Mouse (Mus musculus) G1E (cell line): Measurements from ENCODE around the gene Gm9903. TPM values are rescaled to one million over a fixed set of nuclear protein-coding genes. Genes with fewer than 3 reads are reported as not detected.

Experiments
- ATAC-seq: 2 replicates; pipeline ENCODE4 v1.8.0; 2016; ENCODE audit warnings: mild to moderate bottlenecking; ENCODE audit not compliant: insufficient number of reproducible peaks, poor library complexity, low FRiP score, severe bottlenecking; ENCODE audit errors: extremely low read depth
- DNase-seq: peaks from one replicate; pipeline ENCODE4 v3.0.0; 2012; ENCODE audit warnings: low spot score
- H3K27me3 ChIP-seq: 2 replicates; pipeline ENCODE4 v1.6.1; 2012; ENCODE audit warnings: mild to moderate bottlenecking, low read length, inconsistent platforms; ENCODE audit not compliant: insufficient read depth
- H3K36me3 ChIP-seq: replicated peaks from 2 replicates; pipeline ENCODE3; 2012; ENCODE audit warnings: mild to moderate bottlenecking, inconsistent platforms
- H3K4me1 ChIP-seq: 2 replicates; pipeline ENCODE4 v1.6.1; 2012; ENCODE audit warnings: low read depth, low read length, inconsistent platforms, mixed read lengths; ENCODE audit not compliant: insufficient read depth
- H3K4me3 ChIP-seq: 2 replicates; pipeline ENCODE4 v1.5.1; 2012; ENCODE audit warnings: low read depth, mild to moderate bottlenecking, inconsistent platforms, low read length, moderate library complexity, mixed read lengths
- H3K9me3 ChIP-seq: replicated peaks from 2 replicates; pipeline ENCODE4 v1.6.1; 2012; ENCODE audit warnings: inconsistent platforms
- CTCF ChIP-seq: IDR thresholded peaks from 2 replicates; pipeline ENCODE4 v1.5.1; 2012; ENCODE audit warnings: low read depth, low read length, inconsistent platforms, mixed read lengths
- GATA1 ChIP-seq: IDR thresholded peaks from 2 replicates; pipeline ENCODE4 v1.6.1; 2012; ENCODE audit warnings: borderline replicate concordance, low read length, inconsistent platforms, mixed read lengths
- GATA2 ChIP-seq: IDR thresholded peaks from 2 replicates; pipeline ENCODE4 v1.6.1; 2012; ENCODE audit warnings: low read depth, low read length, inconsistent platforms, borderline replicate concordance
- POLR2AphosphoS5 ChIP-seq: IDR thresholded peaks from 2 replicates; pipeline ENCODE4 v1.6.1; 2012; ENCODE audit warnings: low read depth, low read length, inconsistent platforms; ENCODE audit not compliant: insufficient replicate concordance
- TAL1 ChIP-seq: conservative IDR thresholded peaks from 2 replicates; pipeline ENCODE4 v1.6.1; 2012; ENCODE audit warnings: low read depth, low read length, inconsistent platforms, mixed read lengths
- polyA plus RNA-seq: library from polyadenylated mRNA; stranded (reverse); fragments of >175 nt; gene quantifications from 2 replicates; pipeline ENCODE4 v1.2.3, GENCODE M21; 2012
- total RNA-seq, 2 experiments: library from RNA; stranded (forward) in 1 of 2; stranded (reverse) in 1 of 2; fragments of 200-1000 nt in 1 of 2; fragments of >200 nt in 1 of 2; fragmentation: Nextera tagmentation in 1 of 2; gene quantifications; 2 replicates each; pipeline ENCODE4 v1.2.3; 2014 to 2017

The Gm9903 gene
- total RNA-seq (2014; fragmentation: Nextera tagmentation) (2.8 and 2.9 TPM in 2 replicates), total RNA-seq (2017) (0.66 and 0.70 TPM in 2 replicates), polyA plus RNA-seq (0.06 TPM in 1 of 2 replicates, not detected in the other)

GRCm38 (mm10) chr5:33629301-33629987, at the start of gene Gm9903, which contains the start of gene Fam53a:
Gene Gm9903, plus strand, starts transcription at chr5:33629925.
Gene Fam53a, minus strand, starts transcription at chr5:33629635.
- peak within 1 kb of the TSS; percentile 93 for H3K4me3 ChIP-seq
- H3K36me3 ChIP-seq, result peaks cover 32% of the 10 kb centered on the region
- peak; percentile 84 for ATAC-seq
- no peak for TF ChIP-seq POLR2AphosphoS5
- TF ChIP-seq CTCF, result no peak
- TF ChIP-seq GATA1, result no peak
- TF ChIP-seq TAL1, result no peak
- no peak for TF ChIP-seq GATA2
- H3K4me1 ChIP-seq, result peaks cover 47% of the 10 kb centered on the region
- DNase-seq, result peak; percentile 87
- no peaks in the 10 kb centered on the region for H3K27me3 ChIP-seq
- no peaks in the 10 kb centered on the region for H3K9me3 ChIP-seq

GRCm38 (mm10) chr5:33580336-33580735, 49.4 kb upstream of the Gm9903 start:
- Histone ChIP-seq H3K4me1 (no peaks in the 10 kb centered on the region), H3K36me3 (no peaks in the 10 kb centered on the region), H3K27me3 (peaks cover 39% of the 10 kb centered on the region), H3K9me3 (no peaks in the 10 kb centered on the region), H3K4me3 (no peak overlapping the region)
- DNase-seq, result no peak
- ATAC-seq, result no peak
- no peak for TF ChIP-seq GATA2
- no peak for TF ChIP-seq POLR2AphosphoS5

- ATAC-seq (no peak), DNase-seq (no peak)
- H3K36me3 ChIP-seq, result no peaks in the 10 kb centered on the region
- H3K4me3 ChIP-seq, result no peak overlapping the region
- no peaks in the 10 kb centered on the region for H3K9me3 ChIP-seq
- no peaks in the 10 kb centered on the region for H3K4me1 ChIP-seq
- H3K27me3 ChIP-seq, result peaks cover 44% of the 10 kb centered on the region
- TF ChIP-seq GATA1, result no peak
- no peak for TF ChIP-seq CTCF
These were observed 42.1 kb upstream of the Gm9903 start for GRCm38 (mm10) chr5:33587498-33588058.

- Histone ChIP-seq H3K4me1 (no peaks in the 10 kb centered on the region), H3K36me3 (no peaks in the 10 kb centered on the region), H3K4me3 (no peak overlapping the region), H3K27me3 (peaks cover 44% of the 10 kb centered on the region), H3K9me3 (no peaks in the 10 kb centered on the region)
- TF ChIP-seq POLR2AphosphoS5 (no peak), GATA1 (no peak), CTCF (no peak), GATA2 (no peak), TAL1 (no peak)
- no peak for DNase-seq
- no peak for ATAC-seq
These were observed 41.7 kb upstream of the Gm9903 start for GRCm38 (mm10) chr5:33588066-33588465.

- TF ChIP-seq POLR2AphosphoS5 (no peak), CTCF (peak; percentile 92)
- no peaks in the 10 kb centered on the region for H3K9me3 ChIP-seq
- DNase-seq, result peak; percentile 66
- no peaks in the 10 kb centered on the region for H3K36me3 ChIP-seq
- no peak; the same call in 1 of the 2 replicates for ATAC-seq
- H3K4me3 ChIP-seq, result no peak overlapping the region
- H3K4me1 ChIP-seq, result no peaks in the 10 kb centered on the region
- peaks cover 37% of the 10 kb centered on the region for H3K27me3 ChIP-seq
These were observed 40.4 kb upstream of the Gm9903 start for GRCm38 (mm10) chr5:33589221-33589888.

- no peak for TF ChIP-seq GATA1
- TF ChIP-seq GATA2, result no peak
- no peak for TF ChIP-seq TAL1
- TF ChIP-seq POLR2AphosphoS5, result no peak
- no peak; the same call in 1 of the 2 replicates for TF ChIP-seq CTCF
- ATAC-seq, result no peak
- H3K27me3 ChIP-seq, result peaks cover 12% of the 10 kb centered on the region; the same call in 1 of the 2 replicates
- H3K9me3 ChIP-seq, result no peaks in the 10 kb centered on the region
- peaks cover 12% of the 10 kb centered on the region for H3K36me3 ChIP-seq
- no peak overlapping the region for H3K4me3 ChIP-seq
- H3K4me1 ChIP-seq, result no peaks in the 10 kb centered on the region
- no peak for DNase-seq
These were observed 36.1 kb upstream of the Gm9903 start for GRCm38 (mm10) chr5:33593620-33594019.
